Mouse (Mus musculus) B cell, adult 2 months (primary cell): ENCODE measurements around the gene Krt87.

ENCODE experiments used
- DNase-seq, 2 experiments: peaks; one replicate each; pipeline ENCODE4 v3.0.0; 2022

Krt87 gene

DNA sequence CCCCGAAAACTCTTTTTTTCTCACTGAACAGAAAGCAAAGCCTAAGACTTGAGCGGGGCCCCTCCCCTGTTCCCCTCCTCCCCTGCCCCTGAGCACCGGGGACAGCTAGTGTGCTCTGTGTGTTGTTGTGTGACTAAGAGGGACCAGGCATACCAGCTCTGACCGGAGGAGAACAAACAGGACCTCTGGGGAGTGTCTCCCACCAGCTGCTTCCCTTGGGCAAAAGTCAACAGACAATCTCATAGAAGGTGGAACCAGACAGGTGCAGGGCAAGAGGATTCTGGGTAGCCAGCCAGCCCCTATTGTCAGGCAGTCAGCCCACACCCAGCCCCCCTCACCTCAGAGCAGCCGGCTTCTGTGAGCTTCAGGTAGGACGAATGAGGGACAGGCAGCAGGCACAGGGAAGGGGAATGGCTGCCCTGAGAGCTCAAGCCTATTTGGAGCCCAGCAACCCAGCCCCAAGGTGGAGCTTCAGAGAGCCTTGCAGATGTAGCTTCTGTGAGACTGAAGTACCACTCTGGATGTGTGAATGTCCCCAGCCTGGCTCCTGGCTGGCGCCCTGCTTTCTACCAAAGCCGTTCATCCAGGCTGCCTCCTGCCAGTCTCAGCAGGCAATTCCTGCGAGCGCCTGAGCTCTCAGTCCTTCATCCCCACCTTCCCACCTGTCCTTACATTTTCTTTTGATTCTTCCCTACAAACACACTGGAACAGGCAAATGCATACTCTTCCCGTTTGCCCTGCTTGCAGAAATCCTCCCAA is 23.6 kb downstream of the Krt87 start:
- no peak for DNase-seq

GRCm38 (mm10) chr15:101413916-101414635 is 24.5 kb downstream of the Krt87 start:
- DNase-seq, result no peak

- DNase-seq, result no peak
Observed at GRCm38 (mm10) chr15:101412188-101412587, 26.4 kb downstream of the Krt87 start.

GRCm38 (mm10) chr15:101410775-101411174 is 27.8 kb downstream of the Krt87 start, which contains the start of gene Krt7:
Gene Krt7, plus strand, starts transcription at chr15:101411043.
- no peak for DNase-seq

DNA sequence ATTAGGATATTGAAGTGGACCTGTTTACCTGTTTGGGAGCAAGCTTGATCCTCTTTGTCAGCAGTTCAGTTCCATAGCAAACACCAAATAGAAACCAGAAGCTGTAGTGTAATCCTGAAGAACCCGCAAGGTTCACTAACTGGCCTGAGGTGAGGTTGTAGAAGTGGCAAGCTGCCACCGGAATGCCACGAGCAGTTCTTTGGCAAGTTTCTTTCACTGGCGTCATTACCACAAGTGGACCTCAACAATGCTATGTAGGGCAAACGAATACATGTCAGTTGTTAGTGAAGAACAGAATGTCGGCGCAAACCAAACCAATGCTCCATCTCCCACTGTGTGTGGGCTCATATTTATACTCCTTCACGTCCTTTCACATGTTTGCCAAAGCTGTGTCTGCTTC is 40.3 kb downstream of the Krt87 start:
- DNase-seq, result no peak

DNA sequence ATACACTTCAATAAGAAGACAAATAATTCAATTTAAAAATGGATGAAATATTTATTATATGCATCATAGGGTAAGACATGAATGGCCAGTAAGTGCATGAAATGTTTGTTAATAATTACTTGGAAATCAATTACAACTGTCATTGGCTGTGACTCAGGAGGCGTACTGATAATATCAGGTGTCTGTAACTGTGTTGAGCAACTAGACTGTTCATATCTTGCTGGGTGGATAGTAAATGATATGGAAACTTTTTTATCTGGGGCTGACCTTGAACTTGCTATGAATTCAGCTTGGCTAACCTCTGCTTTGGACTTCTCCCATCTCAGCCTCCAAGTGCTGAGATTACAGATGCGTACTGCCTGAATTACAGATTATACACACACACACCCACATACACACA is 40.9 kb downstream of the Krt87 start:
- DNase-seq, result no peak

DNA sequence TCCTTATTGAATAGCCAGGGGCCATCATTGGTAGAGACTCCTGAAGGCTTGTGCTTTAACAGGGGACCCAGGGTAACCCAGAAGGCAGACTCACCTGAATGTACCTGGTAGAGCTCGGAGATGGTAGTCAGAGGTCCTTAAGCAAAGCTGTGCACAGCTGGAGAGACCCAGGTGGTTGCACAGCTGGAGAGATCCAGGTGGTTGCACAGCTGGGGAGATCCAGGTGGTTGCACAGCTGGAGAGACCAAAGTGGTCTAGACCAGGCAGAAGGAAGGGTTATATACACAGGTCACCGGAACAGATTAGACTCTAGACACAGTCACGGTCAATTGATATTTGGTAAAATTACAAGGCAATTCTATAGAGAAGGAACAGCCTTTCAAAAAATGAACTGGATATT is 41.7 kb downstream of the Krt87 start:
- no peak for DNase-seq

- DNase-seq, result no peak
Observed at GRCm38 (mm10) chr15:101396466-101396865, 42.1 kb downstream of the Krt87 start.

- DNase-seq, result no peak
Observed at GRCm38 (mm10) chr15:101394908-101395307, 43.7 kb downstream of the Krt87 start.

DNA sequence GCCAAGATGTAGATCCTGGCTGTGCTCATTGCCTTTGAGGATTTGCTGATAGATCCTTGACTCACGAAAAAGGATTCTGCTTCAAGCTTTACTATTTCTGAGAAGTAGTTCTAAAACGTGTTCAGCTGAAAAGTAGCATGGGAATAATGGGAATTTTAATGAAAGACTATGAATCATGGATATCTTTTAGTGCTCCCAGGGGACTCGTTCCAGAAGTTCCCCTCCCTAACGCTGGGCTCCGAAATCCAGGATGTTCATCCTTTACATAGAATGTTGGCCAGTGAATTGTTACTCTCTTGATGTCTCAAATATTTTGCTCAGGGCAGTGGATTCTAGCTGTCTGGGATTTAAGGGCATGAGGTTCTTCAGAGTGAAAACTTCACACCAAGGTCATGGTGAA is 46.4 kb downstream of the Krt87 start:
- DNase-seq, result no peak

- no peak for DNase-seq
Observed at GRCm38 (mm10) chr15:101390203-101390602, 48.4 kb downstream of the Krt87 start.

GRCm38 (mm10) chr15:101388034-101388541 is 50.5 kb downstream of the Krt87 start:
- DNase-seq, result peak; percentile 38 to 42

DNA sequence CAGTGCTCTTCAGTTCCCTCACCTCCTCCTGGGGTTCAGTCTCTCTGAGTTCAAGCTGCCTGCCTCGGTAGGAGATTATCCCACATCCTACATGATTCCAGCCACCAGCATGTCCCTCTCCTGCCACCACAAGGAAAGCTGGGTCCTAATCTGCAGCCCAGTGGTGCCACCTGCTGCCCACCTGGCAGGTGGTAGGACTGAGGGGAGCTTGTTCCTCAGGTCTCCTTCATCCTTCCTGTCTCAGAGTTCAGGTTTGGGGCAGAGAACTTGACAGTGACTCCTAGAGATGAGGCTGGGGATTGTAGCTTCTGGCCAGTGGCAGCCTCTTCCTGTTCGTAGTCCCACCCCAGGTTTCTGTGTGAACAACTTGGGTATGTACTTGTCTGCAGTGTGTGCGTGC is 51.4 kb downstream of the Krt87 start:
- DNase-seq, result peak; percentile 19 to 23

DNA sequence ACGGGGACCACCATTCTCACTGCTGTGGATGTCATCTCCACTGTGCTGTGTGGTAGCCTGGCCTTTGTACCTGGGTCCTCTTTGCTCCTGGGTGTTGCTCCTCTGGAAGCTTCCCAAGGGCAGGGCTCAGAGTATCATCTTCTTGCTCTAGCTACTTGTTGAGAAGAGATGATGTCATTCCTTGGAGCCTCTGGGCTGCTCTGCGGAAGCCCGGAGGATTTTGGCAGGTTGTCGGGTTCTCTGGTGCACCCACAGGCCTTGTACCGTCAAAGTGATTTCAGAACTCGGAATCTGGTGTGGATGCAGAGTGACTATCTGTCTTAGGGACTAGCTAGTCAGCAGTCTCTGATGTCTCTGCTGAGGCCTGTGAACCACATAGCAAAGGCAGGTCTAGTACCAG is 53.5 kb downstream of the Krt87 start:
- no peak for DNase-seq

DNA sequence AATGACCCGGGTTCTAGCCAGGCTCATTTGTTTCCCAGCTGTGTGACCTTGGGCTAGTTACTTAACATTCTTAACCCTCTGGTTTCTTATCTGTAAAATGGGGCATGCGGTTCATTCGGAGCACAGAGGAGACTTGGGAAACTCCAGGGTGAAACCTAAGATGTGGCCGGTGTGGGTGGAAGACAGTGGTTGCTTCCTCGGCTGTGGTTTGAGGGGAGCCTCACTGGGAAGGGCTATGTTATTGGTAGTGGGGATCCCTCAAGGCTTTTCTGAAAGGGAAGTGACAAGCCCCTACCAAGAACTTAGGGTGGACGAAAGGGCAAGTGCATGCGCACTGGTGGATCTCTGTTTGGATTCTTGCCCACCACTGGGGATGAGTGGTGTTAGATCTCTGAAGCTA is 54.0 kb downstream of the Krt87 start:
- no peak for DNase-seq

- no peak for DNase-seq
Observed at GRCm38 (mm10) chr15:101382811-101383210, 55.8 kb downstream of the Krt87 start.

DNA sequence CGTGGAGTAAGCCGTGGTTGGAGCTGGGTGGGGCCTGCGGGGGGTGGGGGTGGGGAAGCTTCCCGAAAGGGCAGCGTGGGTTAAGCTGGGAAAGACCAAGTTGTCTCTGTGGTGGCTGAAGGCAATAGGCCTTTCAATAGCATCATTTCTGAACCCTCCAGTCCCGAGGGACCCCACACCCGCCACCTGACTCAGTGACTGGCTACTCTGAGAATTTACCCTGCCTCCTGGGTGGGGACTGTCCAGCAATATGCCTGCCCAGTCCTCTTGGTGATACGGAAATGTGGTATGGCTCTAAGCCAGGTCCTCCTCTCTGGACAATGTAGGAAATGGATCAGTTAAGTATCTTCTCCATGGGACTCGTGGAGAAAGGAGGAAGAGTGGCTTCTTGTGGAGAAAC is 56.8 kb downstream of the Krt87 start:
- no peak for DNase-seq
